Mouse (Mus musculus) intestine, embryonic 16.5 days (tissue): ENCODE measurements around the gene Lin52. TPM values are rescaled to one million over a fixed set of nuclear protein-coding genes. Genes with fewer than 3 reads are reported as not detected.

ENCODE experiments used
- ATAC-seq: fragments of 200-750 bp; cut with Nextera tagmentation; 2 replicates; pipeline ENCODE4 v1.8.0; 2017; ENCODE audit warnings: moderate TSS enrichment, moderate library complexity
- H3K27ac ChIP-seq: fragments of 300-500 bp; sonication (generic); 2 replicates; pipeline ENCODE4 v1.5.1; 2014; ENCODE audit warnings: mild to moderate bottlenecking, low read length
- H3K27me3 ChIP-seq: fragments of 300-500 bp; sonication (generic); replicated peaks from 2 replicates; pipeline ENCODE4 v1.6.1; 2014; ENCODE audit warnings: low read length, control low read depth, mixed read lengths; ENCODE audit not compliant: control insufficient read depth, insufficient read depth
- H3K36me3 ChIP-seq: fragments of 300-500 bp; sonication (generic); 2 replicates; pipeline ENCODE4 v1.6.1; 2014; ENCODE audit warnings: low read length, control low read depth; ENCODE audit not compliant: control insufficient read depth, insufficient read depth
- H3K4me1 ChIP-seq: fragments of 300-500 bp; sonication (generic); 2 replicates; pipeline ENCODE4 v1.6.1; 2014; ENCODE audit warnings: low read length, control low read depth, mixed read lengths; ENCODE audit not compliant: control insufficient read depth, insufficient read depth
- H3K4me2 ChIP-seq: fragments of 300-500 bp; sonication (generic); 2 replicates; pipeline ENCODE4 v1.6.1; 2014; ENCODE audit warnings: low read depth, low read length, control low read depth
- H3K4me3 ChIP-seq: fragments of 300-500 bp; sonication (generic); 2 replicates; pipeline ENCODE4 v1.5.1; 2014; ENCODE audit warnings: mild to moderate bottlenecking, low read length
- H3K9ac ChIP-seq: fragments of 300-500 bp; sonication (generic); 2 replicates; pipeline ENCODE4 v1.6.1; 2014; ENCODE audit warnings: low read depth, low read length
- H3K9me3 ChIP-seq: fragments of 300-500 bp; sonication (generic); 2 replicates; pipeline ENCODE4 v1.6.1; 2016; ENCODE audit warnings: low read length, control low read depth; ENCODE audit not compliant: control insufficient read depth
- WGBS: fragments of 180-500 bp; shearing (Covaris S2); extraction: QIAGEN DNeasy Blood & Tissue Kit; methylation state at CpG from one replicate; pipeline ENCODE4 v1.1.7; 2014; 5-methylcytosine and 5-hydroxymethylcytosine counted together
- polyA plus RNA-seq: library from polyadenylated mRNA; unstranded; fragments of >200 nt; fragmentation: Nextera tagmentation; extraction: Ambion mirVana; gene quantifications from 2 replicates; pipeline ENCODE4 v1.2.1, GENCODE M21; 2015

Lin52 gene
- polyA plus RNA-seq, result 13.9 and 14.7 TPM in 2 replicates

DNA sequence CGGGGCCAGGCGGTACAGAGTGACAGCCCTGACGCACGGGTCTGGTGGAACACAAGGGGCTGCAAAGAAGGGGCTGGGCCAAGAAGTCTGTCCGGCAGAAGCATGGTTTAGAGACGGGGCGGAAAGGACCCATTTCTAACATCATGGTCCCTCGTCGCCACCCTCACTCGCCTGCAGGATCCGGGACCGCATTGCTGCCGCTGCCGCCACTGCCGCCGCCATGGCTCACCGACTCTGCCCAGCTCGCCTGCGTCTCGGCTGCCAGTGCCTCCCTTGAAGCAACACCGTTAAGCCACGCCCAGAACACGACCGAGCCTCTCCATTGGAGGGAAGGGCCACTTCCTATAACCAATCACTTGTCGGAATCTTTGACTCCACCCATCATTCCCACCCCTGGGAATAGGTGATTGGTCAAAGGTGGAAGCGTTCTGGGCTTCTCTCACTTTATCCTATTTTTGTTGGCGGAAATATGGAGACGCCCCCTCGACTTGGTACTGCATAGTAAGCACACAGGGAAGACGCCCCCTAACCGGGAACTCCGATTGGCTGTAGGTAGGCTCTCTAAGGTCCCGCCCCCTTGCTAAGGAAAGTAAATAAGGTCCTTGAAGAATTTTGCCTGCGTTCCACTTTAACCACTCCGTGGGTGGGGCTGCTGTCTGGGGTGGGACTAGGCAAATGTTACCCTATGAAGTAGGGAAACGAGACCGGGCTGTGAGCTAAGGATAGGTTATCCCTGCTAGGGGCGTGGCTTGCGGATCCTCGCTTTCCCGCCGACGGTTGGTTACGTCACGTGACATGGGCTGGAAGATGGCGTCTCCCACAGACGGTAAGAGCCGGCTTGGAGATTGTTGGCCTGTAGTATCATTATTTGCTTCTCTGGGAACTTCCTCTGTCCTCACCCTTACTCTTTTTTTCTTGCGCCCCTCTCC lies at the start of gene Lin52, which contains the start of gene Aldh6a1:
Lin52 (plus strand) TSS at position 705 of the 929 bp plus-strand sequence.
Aldh6a1 (minus strand) TSS at position 287 of the 929 bp plus-strand sequence.
- WGBS, result under 1% methylated on average over 49 of the region's 49 CpGs
- peak; percentile 99 for ATAC-seq
- no peaks in the 10 kb centered on the region for H3K9me3 ChIP-seq
- H3K4me3 ChIP-seq, result peak within 1 kb of the TSS; percentile 79
- H3K4me2 ChIP-seq, result peak within 1 kb of the TSS; percentile 99
- peak within 1 kb of the TSS; percentile 73 for H3K27ac ChIP-seq
- no peaks in the 10 kb centered on the region for H3K36me3 ChIP-seq
- no peaks in the 10 kb centered on the region for H3K27me3 ChIP-seq
- H3K4me1 ChIP-seq, result peaks cover 8% of the 10 kb centered on the region
- peak within 1 kb of the TSS; percentile 76 for H3K9ac ChIP-seq

DNA sequence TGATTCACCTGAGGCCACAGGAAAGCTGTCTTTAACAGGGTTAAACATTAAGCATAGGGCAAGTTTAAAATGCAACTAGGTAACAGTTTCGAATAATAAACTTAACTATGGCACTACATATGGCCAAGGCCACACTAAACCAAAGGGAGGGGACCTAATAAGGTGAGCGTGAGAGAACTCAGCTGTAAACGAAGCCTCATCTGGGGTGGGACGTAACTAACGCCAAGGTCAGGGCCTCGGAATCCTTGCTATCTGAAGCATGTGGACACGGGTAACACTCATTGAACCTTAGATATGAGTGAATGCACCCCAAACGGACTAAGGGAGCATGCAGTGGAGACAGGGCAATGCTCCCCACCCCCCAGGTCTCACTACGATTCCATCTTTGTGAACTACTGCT lies 48.3 kb upstream of the Lin52 start:
- 49% methylated on average over 9 of the region's 9 CpGs for WGBS
- Histone ChIP-seq H3K4me2 (peak overlapping the region; percentile 35; the same call in 1 of the 2 replicates), H3K9me3 (no peaks in the 10 kb centered on the region), H3K27ac (peak overlapping the region; percentile 81), H3K9ac (no peak overlapping the region), H3K4me1 (peaks cover 11% of the 10 kb centered on the region), H3K4me3 (no peak overlapping the region), H3K27me3 (no peaks in the 10 kb centered on the region), H3K36me3 (no peaks in the 10 kb centered on the region)
- peak; percentile 75 for ATAC-seq

DNA sequence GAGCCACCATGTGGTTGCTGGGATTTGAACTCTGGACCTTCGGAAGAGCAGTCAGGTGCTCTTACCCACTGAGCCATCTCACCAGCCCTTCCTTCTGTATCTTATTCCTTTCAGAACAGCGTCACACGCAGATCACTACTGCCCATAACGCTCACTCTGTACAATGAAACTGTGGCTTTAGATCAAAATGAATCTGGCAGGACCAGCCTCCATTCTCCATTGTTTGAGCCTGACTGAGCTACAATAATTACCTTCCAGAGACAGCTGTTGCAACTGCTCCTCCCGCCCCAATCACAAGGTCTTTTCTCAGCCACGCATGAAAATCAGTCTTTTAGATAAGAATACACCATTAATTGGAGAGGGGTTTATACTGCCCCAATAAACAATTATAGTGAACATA lies 46.7 kb upstream of the Lin52 start:
- no peak overlapping the region for H3K27ac ChIP-seq
- WGBS, result 80% methylated on average over 6 of the region's 6 CpGs
- H3K4me3 ChIP-seq, result no peak overlapping the region
- no peak overlapping the region for H3K4me2 ChIP-seq
- no peaks in the 10 kb centered on the region for H3K9me3 ChIP-seq
- no peak overlapping the region for H3K9ac ChIP-seq
- H3K4me1 ChIP-seq, result peaks cover 11% of the 10 kb centered on the region; the same call in 1 of the 2 replicates
- no peaks in the 10 kb centered on the region for H3K27me3 ChIP-seq
- no peak for ATAC-seq
- no peaks in the 10 kb centered on the region for H3K36me3 ChIP-seq

DNA sequence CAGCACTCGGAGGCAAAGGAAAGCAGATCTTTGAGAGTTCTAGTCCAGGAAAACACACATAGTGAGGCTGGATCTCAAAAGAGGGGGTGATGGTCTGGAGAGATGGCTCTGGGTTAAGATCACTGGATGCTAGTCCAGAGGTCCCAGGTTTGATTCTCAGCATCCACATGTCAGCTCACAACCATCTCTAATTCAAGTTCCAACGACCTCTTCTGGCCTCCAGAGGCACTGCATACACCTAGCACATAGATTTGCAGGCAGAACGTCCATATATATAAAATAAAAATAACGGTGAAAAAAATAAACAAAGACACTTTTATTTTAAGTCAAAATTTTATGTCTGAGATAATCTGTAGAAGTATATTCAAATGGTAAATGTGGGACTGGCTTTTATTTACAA lies 44.0 kb upstream of the Lin52 start:
- Histone ChIP-seq H3K4me1 (peaks cover 4% of the 10 kb centered on the region; the same call in 1 of the 2 replicates), H3K27me3 (no peaks in the 10 kb centered on the region), H3K9ac (no peak overlapping the region), H3K27ac (no peak overlapping the region), H3K36me3 (no peaks in the 10 kb centered on the region), H3K9me3 (no peaks in the 10 kb centered on the region), H3K4me3 (no peak overlapping the region), H3K4me2 (no peak overlapping the region)
- WGBS, result 58% methylated on average over 4 of the region's 4 CpGs
- no peak for ATAC-seq

DNA sequence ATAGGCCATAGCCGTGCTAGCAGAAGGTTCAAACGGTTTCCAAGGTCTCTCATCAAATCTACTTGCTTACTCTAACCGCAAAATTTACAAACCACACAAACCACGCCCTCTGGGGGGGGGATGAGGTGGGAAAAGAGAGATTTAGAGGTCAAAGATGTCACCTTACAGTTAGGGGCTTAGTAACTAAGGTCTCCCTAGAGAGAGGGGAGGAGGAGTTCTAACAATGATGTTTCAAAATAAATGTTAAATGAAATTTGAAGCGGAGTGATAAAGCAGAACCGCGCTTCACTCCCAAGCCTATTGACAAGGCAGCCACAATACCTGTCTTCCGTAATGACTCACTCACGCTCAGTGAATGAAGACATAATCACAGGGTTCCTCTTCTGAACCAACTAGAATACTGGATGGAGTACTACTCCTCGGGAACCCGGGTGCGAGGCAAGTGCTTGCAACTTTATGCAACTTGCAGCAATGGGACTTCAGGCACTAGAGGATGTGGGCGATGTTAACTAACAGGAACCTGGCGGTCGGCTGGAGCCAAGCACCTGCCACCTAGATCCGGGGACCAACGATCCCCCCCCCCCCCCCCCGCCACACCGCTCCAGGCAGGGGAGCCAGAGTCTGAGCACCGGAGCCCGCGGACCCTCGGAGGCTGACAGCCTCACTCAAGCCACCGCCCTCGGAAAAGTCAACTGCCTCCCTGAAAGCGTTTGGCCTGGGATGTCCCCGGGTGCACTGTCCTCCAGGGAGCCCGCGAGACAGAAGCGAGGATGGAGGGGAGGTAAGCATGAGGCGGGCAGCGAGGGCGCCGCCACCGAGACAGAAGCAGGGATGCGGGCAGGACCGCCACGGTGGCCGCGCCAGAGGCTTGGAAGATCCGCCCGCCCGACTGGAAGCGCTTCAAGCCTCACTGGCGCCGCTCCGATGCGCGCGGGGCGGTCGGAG lies 43.1 kb upstream of the Lin52 start:
- Histone ChIP-seq H3K36me3 (no peaks in the 10 kb centered on the region), H3K4me1 (0 out of 2 replicates have a peak, but pooled peaks cover 3% of the 10 kb centered on the region), H3K27me3 (no peaks in the 10 kb centered on the region), H3K27ac (peak overlapping the region; percentile 77), H3K9me3 (no peaks in the 10 kb centered on the region), H3K9ac (peak overlapping the region; percentile 88), H3K4me3 (peak overlapping the region; percentile 89), H3K4me2 (peak overlapping the region; percentile 92)
- peak; percentile 63 for ATAC-seq
- 2% methylated on average over 44 of the region's 52 CpGs for WGBS

DNA sequence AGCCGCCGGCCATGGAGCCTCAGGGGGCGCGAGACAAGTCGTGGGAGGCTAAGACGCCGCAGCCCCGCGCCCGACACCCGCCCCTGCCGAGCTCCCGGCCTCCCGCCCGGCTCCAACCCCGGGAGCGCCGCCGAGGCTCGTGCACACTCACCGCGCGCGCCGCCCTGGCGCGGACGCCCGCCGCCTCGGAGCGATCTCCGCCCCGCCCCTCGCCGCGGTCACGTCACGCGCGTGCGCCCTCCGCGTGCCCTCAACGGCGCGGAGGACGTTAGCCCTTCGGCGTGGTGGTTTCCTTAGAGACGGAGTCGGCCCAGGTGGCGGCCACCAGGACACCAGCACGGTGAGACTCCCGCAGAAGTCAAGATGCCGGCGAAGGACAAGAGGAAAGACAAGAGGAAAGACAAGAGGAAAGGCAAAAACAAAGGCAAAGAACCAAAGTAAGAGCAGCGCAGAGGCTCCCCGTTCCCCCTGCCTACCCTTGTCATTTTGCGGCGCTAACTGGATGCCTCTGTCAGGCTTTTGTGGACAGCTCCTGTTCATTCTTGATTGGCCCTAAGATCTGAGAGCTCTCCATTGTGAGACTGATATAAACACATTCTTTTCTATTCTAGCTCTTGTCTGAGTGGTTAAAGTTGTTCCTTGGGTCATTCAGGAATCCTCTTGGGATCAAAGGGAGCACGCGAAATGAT lies 42.3 kb upstream of the Lin52 start, which contains the start of the genes Entpd5 and Bbof1:
Entpd5 (minus strand) TSS at position 211 of the 689 bp plus-strand sequence.
Bbof1 (plus strand) TSS at position 253 of the 689 bp plus-strand sequence.
- Histone ChIP-seq H3K4me1 (0 out of 2 replicates have a peak, but pooled peaks cover 3% of the 10 kb centered on the region), H3K27ac (peak within 1 kb of the TSS; percentile 77), H3K4me2 (peak within 1 kb of the TSS; percentile 92), H3K27me3 (no peaks in the 10 kb centered on the region), H3K9ac (peak within 1 kb of the TSS; percentile 88), H3K4me3 (peak within 1 kb of the TSS; percentile 89), H3K36me3 (no peaks in the 10 kb centered on the region), H3K9me3 (no peaks in the 10 kb centered on the region)
- peak; percentile 92 for ATAC-seq
- WGBS, result 3% methylated on average over 39 of the region's 63 CpGs

DNA sequence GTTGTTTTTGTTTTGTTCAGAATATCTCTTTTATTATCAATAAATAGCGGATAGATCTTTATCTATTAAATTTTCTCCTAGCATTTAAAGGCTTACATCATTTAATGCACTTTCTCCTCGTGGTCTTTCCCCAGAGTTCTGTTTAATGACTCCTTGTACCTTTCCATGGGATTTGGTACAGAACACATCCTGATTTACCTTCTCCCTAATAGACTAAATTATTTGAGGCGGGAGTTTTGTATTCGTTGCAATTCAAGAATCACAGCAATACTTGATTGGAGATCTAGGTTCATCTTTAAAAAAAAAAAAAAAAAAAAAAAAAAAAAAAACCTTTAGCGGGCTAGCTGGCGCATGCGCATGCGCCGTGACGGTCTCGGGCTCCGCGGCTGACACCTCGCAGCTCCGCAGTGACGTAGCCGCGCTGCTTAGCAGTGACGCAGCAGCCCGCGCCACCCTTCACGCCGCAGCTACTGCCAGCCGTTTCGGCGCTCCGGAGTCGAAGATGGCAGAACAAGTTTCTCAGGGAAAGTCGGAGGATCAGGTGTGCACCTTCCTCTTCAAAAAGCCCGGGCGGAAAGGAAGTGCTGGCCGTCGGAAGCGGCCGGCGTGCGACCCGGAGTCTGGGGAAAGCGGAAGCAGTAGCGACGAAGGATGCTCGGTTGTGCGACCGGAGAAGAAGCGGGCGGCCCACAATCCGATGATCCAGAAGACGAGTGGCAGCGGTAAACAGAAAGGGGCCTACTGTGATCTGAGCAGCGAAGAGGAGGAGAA lies 34.2 kb upstream of the Lin52 start, which contains the start of gene Rnf113a2:
Rnf113a2 (plus strand) TSS at position 363 of the 771 bp plus-strand sequence.
- H3K27me3 ChIP-seq, result no peaks in the 10 kb centered on the region
- no peaks in the 10 kb centered on the region for H3K9me3 ChIP-seq
- H3K4me3 ChIP-seq, result peak within 1 kb of the TSS; percentile 66
- H3K36me3 ChIP-seq, result no peaks in the 10 kb centered on the region
- ATAC-seq, result peak; percentile 95
- H3K4me1 ChIP-seq, result 0 out of 2 replicates have a peak, but pooled peaks cover 5% of the 10 kb centered on the region
- H3K4me2 ChIP-seq, result peak within 1 kb of the TSS; percentile 93
- WGBS, result 3% methylated on average over 50 of the region's 50 CpGs
- peak within 1 kb of the TSS; percentile 81 for H3K9ac ChIP-seq
- peak within 1 kb of the TSS; percentile 48 for H3K27ac ChIP-seq

DNA sequence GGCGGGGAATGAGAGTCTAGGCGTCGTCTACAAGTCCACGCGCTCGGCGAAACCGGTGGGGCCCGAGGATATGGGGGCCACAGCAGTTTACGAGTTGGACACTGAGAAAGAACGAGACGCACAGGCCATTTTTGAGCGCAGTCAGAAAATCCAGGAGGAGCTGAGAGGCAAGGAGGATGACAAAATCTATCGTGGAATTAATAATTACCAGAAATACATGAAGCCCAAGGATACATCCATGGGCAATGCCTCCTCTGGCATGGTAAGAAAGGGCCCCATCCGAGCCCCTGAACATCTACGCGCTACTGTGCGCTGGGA lies 33.7 kb upstream of the Lin52 start:
- no peaks in the 10 kb centered on the region for H3K36me3 ChIP-seq
- peak overlapping the region; percentile 48; the same call in 1 of the 2 replicates for H3K27ac ChIP-seq
- peak overlapping the region; percentile 93 for H3K4me2 ChIP-seq
- peak overlapping the region; percentile 81 for H3K9ac ChIP-seq
- 0 out of 2 replicates have a peak, but pooled peaks cover 5% of the 10 kb centered on the region for H3K4me1 ChIP-seq
- peak overlapping the region; percentile 66 for H3K4me3 ChIP-seq
- 0 out of 2 replicates have a peak, but pooled peaks have one; percentile 23 for ATAC-seq
- 31% methylated on average over 18 of the region's 18 CpGs for WGBS
- H3K27me3 ChIP-seq, result no peaks in the 10 kb centered on the region
- H3K9me3 ChIP-seq, result no peaks in the 10 kb centered on the region
